Mouse (Mus musculus) gonadal fat pad, adult 2 months (tissue): ENCODE data around the gene Mkln1. TPM values are rescaled to one million over a fixed set of nuclear protein-coding genes. Genes with fewer than 3 reads are reported as not detected.

Experiments
- DNase-seq: peaks from one replicate; pipeline ENCODE4 v3.0.0-alpha.2; 2012; ENCODE audit warnings: low read depth
- polyA plus RNA-seq: library from polyadenylated mRNA; depleted of rRNA; stranded (reverse); fragments of >200 nt; gene quantifications from 2 replicates; pipeline ENCODE4 v1.2.3, GENCODE M21; 2012; rRNA removed

Mkln1 gene
- polyA plus RNA-seq = 34.7 and 35.8 TPM in 2 replicates

- DNase-seq = no peak
Observed at GRCm38 (mm10) chr6:31398431-31399205, at the start of gene Mkln1. TSS of gene Mkln1 (plus strand) at chr6:31398735.

- no peak for DNase-seq
Observed at GRCm38 (mm10) chr6:31356444-31357191, 41.9 kb upstream of the Mkln1 start.

- DNase-seq = no peak
Observed at GRCm38 (mm10) chr6:31357286-31357685, 41.2 kb upstream of the Mkln1 start.

GRCm38 (mm10) chr6:31362617-31363016, 35.9 kb upstream of the Mkln1 start:
- no peak for DNase-seq

GRCm38 (mm10) chr6:31364399-31364798, 34.1 kb upstream of the Mkln1 start:
- DNase-seq = no peak

GRCm38 (mm10) chr6:31367947-31368346, 30.6 kb upstream of the Mkln1 start:
- no peak for DNase-seq

- no peak for DNase-seq
Observed at GRCm38 (mm10) chr6:31368559-31368958, 30.0 kb upstream of the Mkln1 start.

GRCm38 (mm10) chr6:31369875-31370274, 28.7 kb upstream of the Mkln1 start:
- DNase-seq = no peak

- no peak for DNase-seq
Observed at GRCm38 (mm10) chr6:31370550-31371061, 27.9 kb upstream of the Mkln1 start.

- DNase-seq = no peak
Observed at GRCm38 (mm10) chr6:31371140-31371539, 27.4 kb upstream of the Mkln1 start.

- no peak for DNase-seq
Observed at GRCm38 (mm10) chr6:31372620-31373019, 25.9 kb upstream of the Mkln1 start.

GRCm38 (mm10) chr6:31373084-31373673, 25.4 kb upstream of the Mkln1 start:
- no peak for DNase-seq

GRCm38 (mm10) chr6:31382989-31383388, 15.5 kb upstream of the Mkln1 start:
- DNase-seq = no peak

GRCm38 (mm10) chr6:31384794-31385193, 13.7 kb upstream of the Mkln1 start:
- DNase-seq = no peak

- no peak for DNase-seq
Observed at GRCm38 (mm10) chr6:31385281-31386145, 13.0 kb upstream of the Mkln1 start.

GRCm38 (mm10) chr6:31389716-31390115, 8.8 kb upstream of the Mkln1 start:
- no peak for DNase-seq

GRCm38 (mm10) chr6:31390243-31390981, 8.1 kb upstream of the Mkln1 start:
- no peak for DNase-seq

GRCm38 (mm10) chr6:31392871-31393270, 5.7 kb upstream of the Mkln1 start:
- DNase-seq = no peak

- DNase-seq = no peak
Observed at GRCm38 (mm10) chr6:31396118-31396517, 2.4 kb upstream of the Mkln1 start.

- no peak for DNase-seq
Observed at GRCm38 (mm10) chr6:31397308-31397707, 1.2 kb upstream of the Mkln1 start.
